8 mouse cellular contexts compared by ENCODE assay signal in the genomic region with DNA sequence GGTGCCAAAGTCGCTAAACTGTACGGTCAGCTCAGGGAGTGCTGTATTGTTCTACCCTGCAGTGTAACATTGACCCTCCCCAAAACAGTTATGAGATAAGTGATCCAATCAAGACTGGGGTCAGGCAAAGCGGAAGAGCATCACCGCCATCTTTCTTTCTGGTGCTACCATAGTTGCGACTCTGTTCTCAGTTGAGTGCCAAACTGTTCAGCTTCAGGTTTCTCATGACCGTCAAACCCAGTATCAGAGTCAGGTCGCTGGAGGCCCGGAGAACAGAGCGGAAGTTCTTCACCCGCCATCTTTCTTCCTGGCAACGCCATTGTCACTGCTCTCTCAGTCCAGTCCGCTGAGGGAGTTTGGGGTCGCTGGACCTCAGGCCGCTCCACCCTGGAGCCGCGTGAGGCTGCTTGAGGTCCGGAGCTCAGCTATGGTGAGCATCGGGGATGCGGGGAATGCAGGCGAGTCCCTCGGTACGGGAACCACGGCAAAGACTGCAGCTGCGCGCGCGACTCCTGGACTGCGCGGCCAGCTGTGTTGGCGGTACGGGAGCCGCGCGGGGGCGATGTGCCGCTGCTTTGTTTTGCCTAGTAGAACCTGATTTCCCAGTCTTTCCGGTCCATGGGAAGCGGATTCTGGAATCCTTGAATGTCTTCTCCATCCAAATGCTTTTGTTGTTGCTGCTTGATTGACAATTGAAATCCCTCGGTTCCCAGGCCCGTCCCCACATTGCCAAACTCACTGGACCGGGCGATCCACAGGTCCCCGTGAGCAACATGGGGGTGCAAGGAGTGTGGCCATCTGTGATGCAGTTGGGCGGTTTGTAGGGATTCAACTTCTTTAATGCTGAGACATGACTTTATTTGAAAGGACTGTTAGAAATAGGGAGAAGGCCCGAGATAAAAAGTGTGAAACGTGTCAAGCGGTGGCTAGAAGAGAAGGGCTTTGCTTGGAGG. TPM values are rescaled to one million over a fixed set of nuclear protein-coding genes. Genes with fewer than 3 reads are reported as not detected.
DNase-seq lines count a peak whose midpoint lies in the region; ATAC-seq and TF ChIP-seq lines count a peak whose summit lies in the region.

Gene Zfp882, plus strand, starts transcription at position 300 of the 953 bp plus-strand sequence.
Gene Zfp617, plus strand, starts transcription at position 327 of the 953 bp plus-strand sequence.

- ATAC-seq in erythroid progenitor cell, adult 5-6 weeks (replicated peaks; ENCODE audit: low FRiP score, poor library complexity, severe bottlenecking): peak; percentile 98
- peak; percentile 93 for ATAC-seq in heart, embryonic 12.5 days (ENCODE audit: insufficient number of reproducible peaks, low FRiP score)
- ATAC-seq in kidney, postnatal 0 days (replicated peaks; ENCODE audit: low FRiP score, low read depth): peak; percentile 94
- peak; percentile 92 for ATAC-seq in liver, embryonic 11.5 days (replicated peaks; ENCODE audit: low FRiP score)
- ATAC-seq in stomach, embryonic 15.5 days (ENCODE audit: insufficient read depth, low FRiP score, low read depth): peak; percentile 94

- peak; percentile 72 for TF ChIP-seq CTCF in kidney, postnatal 0 days (IDR thresholded peaks at IDR 0.05; ENCODE audit: low read depth)

- WGBS in heart, embryonic 12.5 days: 6% methylated on average over 47 of the region's 47 CpGs
- WGBS in kidney, postnatal 0 days: 7% methylated on average over 47 of the region's 47 CpGs
- WGBS in liver, embryonic 11.5 days: 7% methylated on average over 47 of the region's 47 CpGs
- WGBS in stomach, embryonic 15.5 days: 7% methylated on average over 47 of the region's 47 CpGs

- no peaks in the 10 kb centered on the region for H3K4me1 ChIP-seq in heart, embryonic 12.5 days (replicated peaks)
- 0 out of 2 replicates have a peak, but pooled peaks cover 5% of the 10 kb centered on the region for H3K4me1 ChIP-seq in kidney, postnatal 0 days (replicated peaks; ENCODE audit: insufficient read depth, low read length)
- no peaks in the 10 kb centered on the region for H3K4me1 ChIP-seq in liver, embryonic 11.5 days (replicated peaks; ENCODE audit: control insufficient read depth, insufficient read depth, low read length)
- H3K4me1 ChIP-seq in stomach, embryonic 15.5 days: no peaks in the 10 kb centered on the region

- no peaks in the 10 kb centered on the region; the same call in 1 of the 2 replicates for H3K9me3 ChIP-seq in heart, embryonic 12.5 days (replicated peaks)
- no peaks in the 10 kb centered on the region for H3K9me3 ChIP-seq in kidney, postnatal 0 days (replicated peaks; ENCODE audit: low read length)
- H3K9me3 ChIP-seq in liver, embryonic 11.5 days (ENCODE audit: control insufficient read depth, low read length): no peaks in the 10 kb centered on the region
- H3K9me3 ChIP-seq in stomach, embryonic 15.5 days: no peaks in the 10 kb centered on the region

- H3K4me3 ChIP-seq in heart, embryonic 12.5 days: peak within 1 kb of the TSS; percentile 92
- H3K4me3 ChIP-seq in kidney, postnatal 0 days (replicated peaks; ENCODE audit: low read depth, low read length): peak within 1 kb of the TSS; percentile 88
- H3K4me3 ChIP-seq in liver, embryonic 11.5 days (ENCODE audit: low read depth, low read length): peak within 1 kb of the TSS; percentile 79
- H3K4me3 ChIP-seq in stomach, embryonic 15.5 days (replicated peaks): peak within 1 kb of the TSS; percentile 68

- no peaks in the 10 kb centered on the region for H3K27me3 ChIP-seq in heart, embryonic 12.5 days (replicated peaks)
- no peaks in the 10 kb centered on the region for H3K27me3 ChIP-seq in kidney, postnatal 0 days (ENCODE audit: insufficient read depth, low read length)
- no peaks in the 10 kb centered on the region for H3K27me3 ChIP-seq in liver, embryonic 11.5 days (replicated peaks; ENCODE audit: control insufficient read depth, insufficient read depth, low read length)
- H3K27me3 ChIP-seq in stomach, embryonic 15.5 days (replicated peaks): no peaks in the 10 kb centered on the region

- peak within 1 kb of the TSS; percentile 90 for H3K9ac ChIP-seq in heart, embryonic 12.5 days
- peak within 1 kb of the TSS; percentile 92 for H3K9ac ChIP-seq in kidney, postnatal 0 days (ENCODE audit: low read depth, low read length)
- H3K9ac ChIP-seq in liver, embryonic 11.5 days (ENCODE audit: low read depth, low read length): peak within 1 kb of the TSS; percentile 93
- H3K9ac ChIP-seq in stomach, embryonic 15.5 days: peak within 1 kb of the TSS; percentile 81

- H3K36me3 ChIP-seq in heart, embryonic 12.5 days: peaks cover 1% of the 10 kb centered on the region; the same call in 1 of the 2 replicates
- H3K36me3 ChIP-seq in kidney, postnatal 0 days (ENCODE audit: insufficient read depth, low read length): peaks cover 3% of the 10 kb centered on the region; the same call in 1 of the 2 replicates
- H3K36me3 ChIP-seq in liver, embryonic 11.5 days (ENCODE audit: control insufficient read depth, insufficient read depth, low read length): no peaks in the 10 kb centered on the region
- H3K36me3 ChIP-seq in stomach, embryonic 15.5 days: no peaks in the 10 kb centered on the region

- peak within 1 kb of the TSS; percentile 73 for H3K4me2 ChIP-seq in heart, embryonic 12.5 days
- peak within 1 kb of the TSS; percentile 72 for H3K4me2 ChIP-seq in kidney, postnatal 0 days (ENCODE audit: low read length)
- peak within 1 kb of the TSS; percentile 71 for H3K4me2 ChIP-seq in liver, embryonic 11.5 days
- H3K4me2 ChIP-seq in stomach, embryonic 15.5 days: peak within 1 kb of the TSS; percentile 60

- peak within 1 kb of the TSS; percentile 97 for H3K27ac ChIP-seq in heart, embryonic 12.5 days (ENCODE audit: poor library complexity, severe bottlenecking)
- H3K27ac ChIP-seq in kidney, postnatal 0 days: peak within 1 kb of the TSS; percentile 99
- peak within 1 kb of the TSS; percentile 89 for H3K27ac ChIP-seq in liver, embryonic 11.5 days (ENCODE audit: low read depth, low read length)
- H3K27ac ChIP-seq in stomach, embryonic 15.5 days: peak within 1 kb of the TSS; percentile 94

- peak; percentile 85 for DNase-seq in CD4-positive helper T cell, adult 2 months (ENCODE audit: low read depth, low spot score)
- peak; percentile 87 for DNase-seq in brain, embryonic 18.5 days (ENCODE audit: low read depth, low spot score)
- peak; percentile 94 for DNase-seq in kidney, postnatal 0 days (ENCODE audit: low spot score)
- DNase-seq in liver, embryonic 11.5 days (ENCODE audit: low spot score): peak; percentile 90
- DNase-seq in natural killer cell, adult 2 months (ENCODE audit: low spot score in 2 of 2): peak; percentile 69 to 75

RNA-seq across cellular contexts. Expression of gene Zfp882, which starts in this region (rescaled TPM):
- 1.7 and 11.9 TPM in 2 replicates for total RNA-seq in erythroid progenitor cell, adult 5-6 weeks (2015; ENCODE audit: low replicate concordance)
- total RNA-seq in erythroid progenitor cell, adult 5-6 weeks (2017; ENCODE audit: low replicate concordance): 4.7 and 5.0 TPM in 2 replicates
- 2.4 and 2.9 TPM in 2 replicates for polyA plus RNA-seq in heart, embryonic 12.5 days (2016; fragmentation: Nextera tagmentation; extraction: Ambion mirVana)
- 4.0 and 4.6 TPM in 2 replicates for polyA plus RNA-seq in kidney, postnatal 0 days (2015; fragmentation: Nextera tagmentation; extraction: Ambion mirVana)
- polyA plus RNA-seq in liver, embryonic 11.5 days (2014; fragmentation: Nextera tagmentation; extraction: Ambion mirVana): 1.5 and 1.6 TPM in 2 replicates
- 5.1 and 5.3 TPM in 2 replicates for polyA plus RNA-seq in stomach, embryonic 15.5 days (2015; fragmentation: Nextera tagmentation; extraction: Ambion mirVana)

RNA-seq across cellular contexts. Expression of gene Zfp617, which starts in this region (rescaled TPM):
- total RNA-seq in erythroid progenitor cell, adult 5-6 weeks (2015; ENCODE audit: low replicate concordance): 15.9 and 26.4 TPM in 2 replicates
- total RNA-seq in erythroid progenitor cell, adult 5-6 weeks (2017; ENCODE audit: low replicate concordance): 4.6 and 21.3 TPM in 2 replicates
- 28.1 and 30.1 TPM in 2 replicates for polyA plus RNA-seq in heart, embryonic 12.5 days (2016; fragmentation: Nextera tagmentation; extraction: Ambion mirVana)
- 13.6 and 17.3 TPM in 2 replicates for polyA plus RNA-seq in kidney, postnatal 0 days (2015; fragmentation: Nextera tagmentation; extraction: Ambion mirVana)
- polyA plus RNA-seq in liver, embryonic 11.5 days (2014; fragmentation: Nextera tagmentation; extraction: Ambion mirVana): 19.9 and 20.0 TPM in 2 replicates
- 21.9 and 22.1 TPM in 2 replicates for polyA plus RNA-seq in stomach, embryonic 15.5 days (2015; fragmentation: Nextera tagmentation; extraction: Ambion mirVana)

Comparison
In these comparisons a context has a peak if more than half of its experiments do, and no peak if none do; other contexts are left out.
1. Peak in every context shown above with its lines: DNase-seq, ATAC-seq, H3K4me3 ChIP-seq and H3K27ac ChIP-seq.